1 mouse cellular context compared by ENCODE assay signal in genomic region chr19:8713306-8713996, GRCm38 (mm10).
TF ChIP-seq lines count a peak whose summit lies in the region.

No protein-coding gene starts in this region.

TF ChIP-seq in CH12.LX, 34 proteins besides CTCF, POLR2A, EP300 and RAD21:
- TF ChIP-seq GABPA (IDR thresholded peaks at IDR 0.05; ENCODE audit: insufficient replicate concordance, low read depth, low read length) = no peak
- peak; percentile 80 for TF ChIP-seq CHD1 (IDR thresholded peaks at IDR 0.05; ENCODE audit: low read depth, low read length)
- TF ChIP-seq USF2 (conservative IDR thresholded peaks at IDR 0.05; ENCODE audit: low read depth, low read length) = no peak
- TF ChIP-seq MYC (IDR thresholded peaks at IDR 0.05; ENCODE audit: low read depth, low read length) = peak; percentile 17; the same call in 1 of the 2 replicates
- TF ChIP-seq MAFK (IDR thresholded peaks at IDR 0.05; ENCODE audit: insufficient replicate concordance, low read length) = no peak
- 0 out of 2 replicates have a peak, but pooled peaks have one; percentile 16 for TF ChIP-seq KAT2A (IDR thresholded peaks at IDR 0.05; ENCODE audit: insufficient replicate concordance, low read length)
- peak; percentile 97 for TF ChIP-seq ZMIZ1 (IDR thresholded peaks at IDR 0.05; ENCODE audit: low read depth, low read length)
- no peak for TF ChIP-seq JUND (conservative IDR thresholded peaks at IDR 0.05; ENCODE audit: low read depth, low read length)
- peak; percentile 47 for TF ChIP-seq ELF1 (IDR thresholded peaks at IDR 0.05; ENCODE audit: low read depth, low read length)
- TF ChIP-seq IRF4 (IDR thresholded peaks at IDR 0.05; ENCODE audit: low read depth, low read length) = peak; percentile 49
- no peak for TF ChIP-seq USF1 (IDR thresholded peaks at IDR 0.05; ENCODE audit: low read depth, low read length)
- peak; percentile 53; the same call in 1 of the 2 replicates for TF ChIP-seq MAX (IDR thresholded peaks at IDR 0.05; ENCODE audit: low read length)
- TF ChIP-seq MAZ (IDR thresholded peaks at IDR 0.05; ENCODE audit: low read depth, low read length) = peak; percentile 72; the same call in 1 of the 2 replicates
- TF ChIP-seq ZC3H11A (IDR thresholded peaks at IDR 0.05; ENCODE audit: low read depth, low read length) = no peak
- no peak for TF ChIP-seq RCOR1 (conservative IDR thresholded peaks at IDR 0.05; ENCODE audit: low read depth, low read length)
- peak; percentile 97 for TF ChIP-seq NELFE (IDR thresholded peaks at IDR 0.05; ENCODE audit: low read depth, low read length)
- TF ChIP-seq TBP (conservative IDR thresholded peaks at IDR 0.05; ENCODE audit: low read depth, low read length) = peak; percentile 91
- 0 out of 2 replicates have a peak, but pooled peaks have one; percentile 34 for TF ChIP-seq UBTF (IDR thresholded peaks at IDR 0.05; ENCODE audit: low read depth, low read length)
- TF ChIP-seq MXI1 (IDR thresholded peaks at IDR 0.05; ENCODE audit: low read depth, low read length) = peak; percentile 87
- TF ChIP-seq ZKSCAN1 (IDR thresholded peaks at IDR 0.05; ENCODE audit: borderline replicate concordance, low read depth, low read length) = no peak
- no peak for TF ChIP-seq CHD2 (IDR thresholded peaks at IDR 0.05; ENCODE audit: low read length)
- no peak for TF ChIP-seq PAX5 (IDR thresholded peaks at IDR 0.05; ENCODE audit: low read length)
- TF ChIP-seq ETS1 (conservative IDR thresholded peaks at IDR 0.05; ENCODE audit: low read depth, low read length) = no peak
- peak; percentile 52; the same call in 1 of the 2 replicates for TF ChIP-seq MEF2A (IDR thresholded peaks at IDR 0.05; ENCODE audit: borderline replicate concordance, low read depth, low read length)
- peak; percentile 24; the same call in 1 of the 2 replicates for TF ChIP-seq NRF1 (IDR thresholded peaks at IDR 0.05; ENCODE audit: low read depth, low read length)
- peak; percentile 13 for TF ChIP-seq HCFC1 (IDR thresholded peaks at IDR 0.05; ENCODE audit: low read depth, low read length)
- no peak for TF ChIP-seq E2F4 (IDR thresholded peaks at IDR 0.05; ENCODE audit: insufficient replicate concordance, low read depth, low read length)
- TF ChIP-seq ZNF384 (IDR thresholded peaks at IDR 0.05; ENCODE audit: low read depth, low read length) = 0 out of 2 replicates have a peak, but pooled peaks have one; percentile 59
- peak; percentile 14; the same call in 1 of the 2 replicates for TF ChIP-seq SMC3 (IDR thresholded peaks at IDR 0.05; ENCODE audit: low read depth, low read length)
- peak; percentile 73 for TF ChIP-seq SIN3A (IDR thresholded peaks at IDR 0.05; ENCODE audit: low read length)
- peak; percentile 15; the same call in 1 of the 2 replicates for TF ChIP-seq BHLHE40 (IDR thresholded peaks at IDR 0.05; ENCODE audit: low read depth, low read length)
- TF ChIP-seq TCF12 (IDR thresholded peaks at IDR 0.05; ENCODE audit: low read depth, low read length) = peak; percentile 58
- TF ChIP-seq POLR2AphosphoS2 (IDR thresholded peaks at IDR 0.05; ENCODE audit: low read depth, low read length) = peak; percentile 89
- TF ChIP-seq JUN (IDR thresholded peaks at IDR 0.05; ENCODE audit: insufficient read depth, low read depth, low read length) = no peak
TF ChIP-seq in CH12.LX: peak in this region for 21.
